Mouse (Mus musculus): ENCODE data around the gene Rnf123. TPM values are rescaled to one million over a fixed set of nuclear protein-coding genes. Genes with fewer than 3 reads are reported as not detected.
A peak's percentile ranks its signal among the peaks of the same experiment; 100 is the strongest.

Rnf123 gene
- polyA plus RNA-seq, 1 experiment from 2014 or later = 13.8 TPM

- peak; percentile 65 for DNase-seq (ENCODE audit: low spot score)
- Histone ChIP-seq H3K36me3 (ENCODE audit: control insufficient read depth, insufficient read depth, low read length) (peaks cover 6% of the 10 kb centered on the region), H3K4me3 (ENCODE audit: low read depth, low read length) (no peak overlapping the region), H3K27me3 (ENCODE audit: control insufficient read depth, insufficient read depth, low read length) (no peaks in the 10 kb centered on the region), H3K9me3 (ENCODE audit: control insufficient read depth, low read length) (no peaks in the 10 kb centered on the region), H3K4me1 (replicated peaks; ENCODE audit: control insufficient read depth, insufficient read depth) (no peaks in the 10 kb centered on the region), H3K4me2 (replicated peaks; ENCODE audit: low read depth) (no peak overlapping the region), H3K9ac (ENCODE audit: low read length) (no peak overlapping the region), H3K27ac (replicated peaks) (peak overlapping the region; percentile 61)
- WGBS = 93% methylated on average over 2 of the region's 2 CpGs
- TF ChIP-seq CTCF (IDR thresholded peaks at IDR 0.05; ENCODE audit: low read depth) (peak; percentile 65), EP300 (optimal IDR thresholded peaks at IDR 0.05) (peak; percentile 39)
- ATAC-seq (ENCODE audit: low FRiP score, low TSS enrichment) = peak; percentile 97
Observed at GRCm38 (mm10) chr9:108035331-108036156, 47.6 kb downstream of the Rnf123 start.

- ATAC-seq (ENCODE audit: low FRiP score, low TSS enrichment) (no peak), DNase-seq (ENCODE audit: low spot score) (no peak)
- TF ChIP-seq EP300 (optimal IDR thresholded peaks at IDR 0.05) (no peak), CTCF (IDR thresholded peaks at IDR 0.05; ENCODE audit: low read depth) (no peak)
- Histone ChIP-seq H3K27me3 (ENCODE audit: control insufficient read depth, insufficient read depth, low read length) (no peaks in the 10 kb centered on the region), H3K4me2 (replicated peaks; ENCODE audit: low read depth) (no peak overlapping the region), H3K4me1 (replicated peaks; ENCODE audit: control insufficient read depth, insufficient read depth) (no peaks in the 10 kb centered on the region), H3K27ac (replicated peaks) (no peak overlapping the region), H3K4me3 (ENCODE audit: low read depth, low read length) (no peak overlapping the region), H3K36me3 (ENCODE audit: control insufficient read depth, insufficient read depth, low read length) (peaks cover 6% of the 10 kb centered on the region), H3K9me3 (ENCODE audit: control insufficient read depth, low read length) (no peaks in the 10 kb centered on the region), H3K9ac (ENCODE audit: low read length) (no peak overlapping the region)
- WGBS = 91% methylated on average over 5 of the region's 5 CpGs
Observed at GRCm38 (mm10) chr9:108032126-108032525, 51.0 kb downstream of the Rnf123 start.

- WGBS = 97% methylated on average over 3 of the region's 3 CpGs
- H3K9me3 ChIP-seq (ENCODE audit: control insufficient read depth, low read length) = no peaks in the 10 kb centered on the region
- H3K27ac ChIP-seq (replicated peaks) = no peak overlapping the region
- H3K27me3 ChIP-seq (ENCODE audit: control insufficient read depth, insufficient read depth, low read length) = no peaks in the 10 kb centered on the region
- TF ChIP-seq EP300 (optimal IDR thresholded peaks at IDR 0.05) (no peak), CTCF (IDR thresholded peaks at IDR 0.05; ENCODE audit: low read depth) (0 out of 2 replicates have a peak, but pooled peaks have one; percentile 17)
- peaks cover 9% of the 10 kb centered on the region for H3K36me3 ChIP-seq (ENCODE audit: control insufficient read depth, insufficient read depth, low read length)
- no peak overlapping the region for H3K9ac ChIP-seq (ENCODE audit: low read length)
- no peaks in the 10 kb centered on the region for H3K4me1 ChIP-seq (replicated peaks; ENCODE audit: control insufficient read depth, insufficient read depth)
- DNase-seq (ENCODE audit: low spot score) (no peak), ATAC-seq (ENCODE audit: low FRiP score, low TSS enrichment) (no peak)
- no peak overlapping the region for H3K4me2 ChIP-seq (replicated peaks; ENCODE audit: low read depth)
- no peak overlapping the region for H3K4me3 ChIP-seq (ENCODE audit: low read depth, low read length)
Observed at GRCm38 (mm10) chr9:108027867-108028266, 55.3 kb downstream of the Rnf123 start.

GRCm38 (mm10) chr9:108026584-108026983 lies 56.6 kb downstream of the Rnf123 start:
- Histone ChIP-seq H3K4me2 (replicated peaks; ENCODE audit: low read depth) (no peak overlapping the region), H3K9ac (ENCODE audit: low read length) (no peak overlapping the region), H3K4me3 (ENCODE audit: low read depth, low read length) (no peak overlapping the region), H3K27ac (replicated peaks) (no peak overlapping the region), H3K36me3 (ENCODE audit: control insufficient read depth, insufficient read depth, low read length) (peaks cover 4% of the 10 kb centered on the region; the same call in 1 of the 2 replicates), H3K9me3 (ENCODE audit: control insufficient read depth, low read length) (no peaks in the 10 kb centered on the region), H3K27me3 (ENCODE audit: control insufficient read depth, insufficient read depth, low read length) (no peaks in the 10 kb centered on the region), H3K4me1 (replicated peaks; ENCODE audit: control insufficient read depth, insufficient read depth) (no peaks in the 10 kb centered on the region)
- DNase-seq (ENCODE audit: low spot score) = no peak
- WGBS = 94% methylated on average over 3 of the region's 3 CpGs
- TF ChIP-seq EP300 (optimal IDR thresholded peaks at IDR 0.05) (no peak), CTCF (IDR thresholded peaks at IDR 0.05; ENCODE audit: low read depth) (peak; percentile 53)
- no peak for ATAC-seq (ENCODE audit: low FRiP score, low TSS enrichment)

- Histone ChIP-seq H3K27ac (replicated peaks) (no peak overlapping the region), H3K9ac (ENCODE audit: low read length) (no peak overlapping the region), H3K4me3 (ENCODE audit: low read depth, low read length) (no peak overlapping the region), H3K9me3 (ENCODE audit: control insufficient read depth, low read length) (no peaks in the 10 kb centered on the region), H3K4me1 (replicated peaks; ENCODE audit: control insufficient read depth, insufficient read depth) (no peaks in the 10 kb centered on the region), H3K36me3 (ENCODE audit: control insufficient read depth, insufficient read depth, low read length) (peaks cover 4% of the 10 kb centered on the region; the same call in 1 of the 2 replicates), H3K4me2 (replicated peaks; ENCODE audit: low read depth) (no peak overlapping the region), H3K27me3 (ENCODE audit: control insufficient read depth, insufficient read depth, low read length) (no peaks in the 10 kb centered on the region)
- WGBS = 85% methylated on average over 3 of the region's 3 CpGs
- TF ChIP-seq EP300 (optimal IDR thresholded peaks at IDR 0.05) = no peak
- TF ChIP-seq CTCF (IDR thresholded peaks at IDR 0.05; ENCODE audit: low read depth) = no peak
- DNase-seq (ENCODE audit: low spot score) = no peak
- no peak for ATAC-seq (ENCODE audit: low FRiP score, low TSS enrichment)
Observed at GRCm38 (mm10) chr9:108023216-108023615, 59.9 kb downstream of the Rnf123 start.

- TF ChIP-seq CTCF (IDR thresholded peaks at IDR 0.05; ENCODE audit: low read depth) (no peak), EP300 (optimal IDR thresholded peaks at IDR 0.05) (no peak)
- peaks cover 4% of the 10 kb centered on the region; the same call in 1 of the 2 replicates for H3K36me3 ChIP-seq (ENCODE audit: control insufficient read depth, insufficient read depth, low read length)
- H3K27me3 ChIP-seq (ENCODE audit: control insufficient read depth, insufficient read depth, low read length) = no peaks in the 10 kb centered on the region
- DNase-seq (ENCODE audit: low spot score) = no peak
- no peak overlapping the region for H3K27ac ChIP-seq (replicated peaks)
- no peak overlapping the region for H3K4me3 ChIP-seq (ENCODE audit: low read depth, low read length)
- no peaks in the 10 kb centered on the region for H3K4me1 ChIP-seq (replicated peaks; ENCODE audit: control insufficient read depth, insufficient read depth)
- no peak for ATAC-seq (ENCODE audit: low FRiP score, low TSS enrichment)
- no peaks in the 10 kb centered on the region for H3K9me3 ChIP-seq (ENCODE audit: control insufficient read depth, low read length)
- H3K4me2 ChIP-seq (replicated peaks; ENCODE audit: low read depth) = no peak overlapping the region
- no peak overlapping the region for H3K9ac ChIP-seq (ENCODE audit: low read length)
- 91% methylated on average over 1 of the region's 1 CpGs for WGBS
Observed at GRCm38 (mm10) chr9:108020741-108021140, 62.4 kb downstream of the Rnf123 start.

All from stomach, postnatal 0 days (tissue).